Mouse (Mus musculus) limb, embryonic 11.5 days (tissue): ENCODE data around the gene Tmem143. TPM values are rescaled to one million over a fixed set of nuclear protein-coding genes. Genes with fewer than 3 reads are reported as not detected.

Experiments
- ATAC-seq: fragments of 200-750 bp; cut with Nextera tagmentation; 2 replicates; pipeline ENCODE4 v1.8.0; 2017; ENCODE audit warnings: low read depth; ENCODE audit not compliant: insufficient number of reproducible peaks, low FRiP score, low TSS enrichment
- DNase-seq: peaks from one replicate; pipeline ENCODE4 v3.0.0-alpha.2; 2015; ENCODE audit warnings: low spot score
- H3K27ac ChIP-seq: fragments of 300-500 bp; sonication (generic); replicated peaks from 2 replicates; pipeline ENCODE4 v1.5.1; 2014; ENCODE audit warnings: low read depth, mild to moderate bottlenecking, low read length
- H3K27me3 ChIP-seq: fragments of 300-500 bp; sonication (generic); 2 replicates; pipeline ENCODE4 v1.6.1; 2014; ENCODE audit warnings: mild to moderate bottlenecking, low read length, mixed read lengths; ENCODE audit not compliant: control insufficient read depth, insufficient read depth
- H3K36me3 ChIP-seq: fragments of 300-500 bp; sonication (generic); 2 replicates; pipeline ENCODE4 v1.6.1; 2014; ENCODE audit warnings: mild to moderate bottlenecking, low read length, moderate library complexity, mixed read lengths; ENCODE audit not compliant: control insufficient read depth, insufficient read depth
- H3K4me1 ChIP-seq: fragments of 300-500 bp; sonication (generic); 2 replicates; pipeline ENCODE4 v1.6.1; 2014; ENCODE audit warnings: low read length, mixed read lengths; ENCODE audit not compliant: control insufficient read depth, insufficient read depth
- H3K4me2 ChIP-seq: fragments of 300-500 bp; sonication (generic); 2 replicates; pipeline ENCODE4 v1.6.1; 2014; ENCODE audit warnings: low read depth, mild to moderate bottlenecking, moderate library complexity; ENCODE audit not compliant: severe bottlenecking
- H3K4me3 ChIP-seq: fragments of 300-500 bp; sonication (generic); 2 replicates; pipeline ENCODE4 v1.5.1; 2014; ENCODE audit warnings: low read depth, low read length
- H3K9ac ChIP-seq: fragments of 300-500 bp; sonication (generic); 2 replicates; pipeline ENCODE4 v1.6.1; 2014; ENCODE audit warnings: mild to moderate bottlenecking, low read length
- H3K9me3 ChIP-seq: fragments of 300-500 bp; sonication (generic); 2 replicates; pipeline ENCODE4 v1.6.1; 2016; ENCODE audit warnings: low read length; ENCODE audit not compliant: control insufficient read depth
- WGBS: fragments of 180-500 bp; shearing (Covaris S2); extraction: QIAGEN DNeasy Blood & Tissue Kit; methylation state at CpG from one replicate; pipeline ENCODE4 v1.1.7; 2014; 5-methylcytosine and 5-hydroxymethylcytosine counted together
- polyA plus RNA-seq: library from polyadenylated mRNA; unstranded; fragments of >200 nt; fragmentation: Nextera tagmentation; extraction: Ambion mirVana; gene quantifications from 2 replicates; pipeline ENCODE4 v1.2.1, GENCODE M21; 2014

Tmem143 gene
- polyA plus RNA-seq, 1 experiment from 2014 or later, result 4.3 TPM

- no peaks in the 10 kb centered on the region for H3K27me3 ChIP-seq
- peak overlapping the region; percentile 40 for H3K4me2 ChIP-seq
- H3K36me3 ChIP-seq, result no peaks in the 10 kb centered on the region; the same call in 1 of the 2 replicates
- H3K4me3 ChIP-seq, result 0 out of 2 replicates have a peak overlapping the region, but pooled peaks have one; percentile 15
- ATAC-seq (no peak), DNase-seq (peak; percentile 48)
- H3K9ac ChIP-seq, result peak overlapping the region; percentile 53
- H3K27ac ChIP-seq, result peak overlapping the region; percentile 89
- H3K9me3 ChIP-seq, result no peaks in the 10 kb centered on the region
- WGBS, result 20% methylated on average over 13 of the region's 13 CpGs
- H3K4me1 ChIP-seq, result peaks cover 42% of the 10 kb centered on the region
These were observed 20.4 kb downstream of the Tmem143 start for GRCm38 (mm10) chr7:45917004-45917704.

DNA sequence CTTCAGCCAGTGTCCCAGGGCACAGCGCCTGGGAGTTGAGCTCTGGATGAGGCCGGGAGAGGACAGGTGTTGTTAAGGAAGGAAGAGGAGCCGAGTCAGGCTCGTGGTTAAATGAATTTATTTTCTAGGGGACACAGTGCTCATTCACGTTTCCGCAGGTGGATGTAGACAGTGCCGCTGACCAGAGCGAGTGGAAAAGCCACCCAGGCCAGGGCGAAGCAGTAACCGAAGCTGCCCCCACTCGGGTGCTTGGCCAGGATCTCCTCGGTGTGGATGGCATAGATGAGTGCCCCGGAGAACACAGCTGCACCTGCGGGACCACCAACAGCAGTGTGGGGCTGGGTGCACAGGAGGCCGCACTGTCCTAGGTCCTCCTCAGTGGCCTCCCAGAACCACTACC is 21.2 kb downstream of the Tmem143 start:
- WGBS, result 88% methylated on average over 15 of the region's 15 CpGs
- DNase-seq (no peak), ATAC-seq (no peak)
- Histone ChIP-seq H3K4me2 (peak overlapping the region; percentile 1; the same call in 1 of the 2 replicates), H3K9me3 (no peaks in the 10 kb centered on the region), H3K9ac (no peak overlapping the region), H3K4me3 (no peak overlapping the region), H3K27ac (peak overlapping the region; percentile 89), H3K4me1 (peaks cover 48% of the 10 kb centered on the region), H3K27me3 (no peaks in the 10 kb centered on the region), H3K36me3 (no peaks in the 10 kb centered on the region; the same call in 1 of the 2 replicates)

DNA sequence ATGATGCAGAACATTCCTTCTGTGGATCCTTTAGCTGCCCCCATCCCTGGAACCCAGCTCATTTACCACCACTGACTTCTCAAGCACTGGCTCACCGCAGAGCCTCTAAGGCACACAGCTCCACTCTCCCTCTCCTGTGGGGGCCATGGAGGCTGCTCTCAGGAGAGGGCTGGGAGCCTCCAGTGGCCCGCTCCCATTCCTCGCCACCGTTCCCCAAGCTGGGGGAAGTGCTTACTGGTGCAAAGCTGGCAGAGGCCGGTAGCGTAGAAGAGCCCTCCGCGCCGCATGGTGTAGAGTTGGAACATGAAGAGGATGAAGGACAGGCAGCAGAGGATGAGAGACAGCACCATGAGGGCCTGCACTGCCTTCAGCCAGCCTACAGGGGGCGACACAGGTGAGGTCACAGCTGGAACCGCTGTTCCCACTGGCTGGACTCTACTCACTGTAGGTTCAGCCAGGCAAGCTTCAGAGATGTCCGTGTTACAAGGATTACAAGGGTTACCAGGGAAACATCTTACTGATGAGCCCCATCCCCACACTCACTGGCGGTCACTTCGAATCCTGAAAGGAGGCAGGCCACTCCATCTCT is 22.4 kb downstream of the Tmem143 start:
- H3K27ac ChIP-seq, result no peak overlapping the region
- H3K36me3 ChIP-seq, result no peaks in the 10 kb centered on the region
- H3K9me3 ChIP-seq, result no peaks in the 10 kb centered on the region
- ATAC-seq (no peak), DNase-seq (no peak)
- H3K27me3 ChIP-seq, result no peaks in the 10 kb centered on the region
- no peak overlapping the region for H3K9ac ChIP-seq
- WGBS, result 71% methylated on average over 14 of the region's 14 CpGs
- no peak overlapping the region for H3K4me3 ChIP-seq
- H3K4me2 ChIP-seq, result no peak overlapping the region
- H3K4me1 ChIP-seq, result peaks cover 46% of the 10 kb centered on the region

DNA sequence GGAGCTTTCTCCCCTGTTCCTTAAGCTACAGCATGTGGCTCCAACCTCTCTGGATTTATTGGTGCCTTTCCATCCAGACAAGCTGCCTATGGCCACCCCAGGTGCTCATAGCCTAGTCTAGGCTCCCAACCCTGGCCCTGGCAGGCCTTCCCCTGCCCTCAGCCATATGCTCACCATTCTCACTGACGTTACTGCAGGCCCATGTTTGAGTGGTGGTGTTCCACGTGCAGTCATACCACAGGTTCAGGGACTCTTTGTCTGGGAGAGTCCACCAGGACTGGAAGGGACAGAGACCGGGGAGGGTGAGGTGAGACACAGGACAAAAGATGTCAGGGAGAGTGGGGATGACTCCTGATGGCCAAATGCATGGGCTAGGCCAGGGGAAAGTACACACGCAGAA is 23.0 kb downstream of the Tmem143 start:
- H3K4me1 ChIP-seq, result peaks cover 44% of the 10 kb centered on the region
- DNase-seq, result no peak
- H3K27ac ChIP-seq, result no peak overlapping the region
- ATAC-seq, result no peak
- no peak overlapping the region for H3K4me3 ChIP-seq
- H3K9me3 ChIP-seq, result no peaks in the 10 kb centered on the region
- no peaks in the 10 kb centered on the region for H3K36me3 ChIP-seq
- H3K4me2 ChIP-seq, result no peak overlapping the region
- H3K9ac ChIP-seq, result no peak overlapping the region
- H3K27me3 ChIP-seq, result no peaks in the 10 kb centered on the region
- WGBS, result 77% methylated on average over 4 of the region's 4 CpGs

DNA sequence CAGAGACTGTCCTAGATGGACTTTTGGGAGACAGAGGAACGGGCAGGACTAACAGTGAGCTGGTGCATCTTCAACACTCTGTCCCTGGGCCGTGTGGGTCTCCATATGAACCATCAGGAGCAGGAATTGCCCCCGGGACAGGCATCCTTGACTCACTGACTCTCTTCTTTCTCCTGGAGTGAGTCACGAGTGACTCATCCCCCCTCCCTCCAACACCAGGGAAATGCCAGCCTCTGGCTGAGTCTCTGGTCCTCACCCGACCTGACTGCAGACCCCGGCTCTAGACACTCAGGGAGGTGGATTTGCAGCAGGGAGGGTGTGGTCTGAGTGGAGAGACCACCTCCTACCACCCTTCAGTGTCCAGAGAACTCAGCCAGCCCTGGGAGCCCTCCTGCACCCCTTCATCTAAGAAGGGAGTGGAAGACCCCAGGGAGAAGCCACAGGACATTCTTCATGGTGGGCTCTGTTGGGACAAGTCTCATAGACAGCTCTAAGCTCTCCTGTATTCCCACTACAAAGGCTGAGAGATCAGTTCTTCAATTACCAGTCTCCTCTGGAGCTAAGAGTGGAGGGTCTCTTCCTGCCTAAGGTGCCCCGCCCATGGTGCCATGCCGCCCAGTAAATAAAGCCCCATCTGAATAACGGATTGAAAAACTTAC is 24.0 kb downstream of the Tmem143 start:
- peaks cover 43% of the 10 kb centered on the region for H3K4me1 ChIP-seq
- no peaks in the 10 kb centered on the region for H3K36me3 ChIP-seq
- H3K27ac ChIP-seq, result no peak overlapping the region
- peak overlapping the region; percentile 16 for H3K4me3 ChIP-seq
- H3K27me3 ChIP-seq, result no peaks in the 10 kb centered on the region
- no peaks in the 10 kb centered on the region for H3K9me3 ChIP-seq
- DNase-seq (no peak), ATAC-seq (no peak)
- 37% methylated on average over 9 of the region's 9 CpGs for WGBS
- H3K4me2 ChIP-seq, result peak overlapping the region; percentile 43
- H3K9ac ChIP-seq, result peak overlapping the region; percentile 35

GRCm38 (mm10) chr7:45921242-45921621 is 24.5 kb downstream of the Tmem143 start, which contains the start of gene Emp3:
Emp3 (minus strand) TSS chr7:45921404.
- Histone ChIP-seq H3K9ac (peak within 1 kb of the TSS; percentile 35), H3K36me3 (no peaks in the 10 kb centered on the region), H3K4me1 (peaks cover 38% of the 10 kb centered on the region), H3K27ac (peak within 1 kb of the TSS; percentile 75; the same call in 1 of the 2 replicates), H3K9me3 (no peaks in the 10 kb centered on the region), H3K27me3 (no peaks in the 10 kb centered on the region), H3K4me3 (peak within 1 kb of the TSS; percentile 16), H3K4me2 (peak within 1 kb of the TSS; percentile 43)
- no peak for DNase-seq
- WGBS, result 40% methylated on average over 9 of the region's 9 CpGs
- no peak for ATAC-seq

- Histone ChIP-seq H3K9ac (peak overlapping the region; percentile 34; the same call in 1 of the 2 replicates), H3K4me1 (peaks cover 29% of the 10 kb centered on the region), H3K9me3 (no peaks in the 10 kb centered on the region), H3K27ac (peak overlapping the region; percentile 75), H3K36me3 (no peaks in the 10 kb centered on the region), H3K27me3 (no peaks in the 10 kb centered on the region), H3K4me2 (no peak overlapping the region; the same call in none of the 2 replicates), H3K4me3 (no peak overlapping the region)
- DNase-seq (no peak), ATAC-seq (no peak)
- 80% methylated on average over 12 of the region's 12 CpGs for WGBS
These were observed 25.3 kb downstream of the Tmem143 start for GRCm38 (mm10) chr7:45921950-45922600.
